Comparison of ENCODE assay signal across 27 mouse cellular contexts in genomic region chr1:12120926-12121325, GRCm38 (mm10).
A peak's percentile ranks its signal among the peaks of the same experiment; 100 is the strongest.
DNase-seq lines count a peak whose midpoint lies in the region; ATAC-seq and TF ChIP-seq lines count a peak whose summit lies in the region.
"Had no signal": no experiment of that assay in that cellular context is flagged by ENCODE, and none has a peak within 500 bp of the region (broad histone marks: within the 10 kb centered on the region; RNA-seq: fewer than 3 reads in every experiment).

No protein-coding gene starts in this region.

- H3K4me3 ChIP-seq in heart, adult 2 months, result no peak overlapping the region
- no peak overlapping the region for H3K4me3 ChIP-seq in heart, postnatal 0 days (ENCODE audit: low read depth, low read length)
- no peak overlapping the region for H3K4me3 ChIP-seq in heart, embryonic 12.5 days
- H3K4me3 ChIP-seq: embryonic facial prominence, embryonic 10.5 days; embryonic facial prominence, embryonic 13.5 days; erythroblast, embryonic 14.5 days; forebrain, embryonic 12.5 days; forebrain, embryonic 15.5 days; heart, embryonic 10.5 days; hindbrain, embryonic 12.5 days; hindbrain, embryonic 15.5 days had no signal

- DNase-seq in heart, adult 11 months, result peak; percentile 83
- DNase-seq in heart, adult 2 months, result no peak
- peak; percentile 13 for DNase-seq in heart, postnatal 0 days (ENCODE audit: low spot score)
- peak; percentile 51 for DNase-seq in testis, postnatal 14 days (ENCODE audit: low spot score)
- DNase-seq in testis, postnatal 10 days (ENCODE audit: low spot score), result no peak
- DNase-seq: adrenal gland, adult 2 months; adrenal gland, postnatal 25 days; B cell, adult 2 months; cerebellum, adult 11-12 months; cerebellum, adult 8-10 months; cerebellum, postnatal 10 days; cerebellum, postnatal 36 days; embryo, embryonic 11 days; gastrocnemius, postnatal 25 days had no signal

- H3K79me2 ChIP-seq in heart, adult 2 months (replicated peaks; ENCODE audit: control insufficient read depth, insufficient read depth, low read length), result no peaks in the 10 kb centered on the region

- no peak for TF ChIP-seq POLR2A in heart, adult 2 months (IDR thresholded peaks at IDR 0.05; ENCODE audit: insufficient read depth, low read depth, low read length)

- TF ChIP-seq EP300 in heart, adult 2 months (IDR thresholded peaks at IDR 0.05; ENCODE audit: insufficient read depth, low read depth, low read length), result no peak
- no peak for TF ChIP-seq EP300 in heart, postnatal 0 days (IDR thresholded peaks at IDR 0.05; ENCODE audit: low read depth)

- intact Hi-C loops in heart, adult 2 months (cut with DNase I), result no loop called here

- H3K36me3 ChIP-seq in heart, adult 2 months (ENCODE audit: control insufficient read depth, insufficient read depth, low read length), result no peaks in the 10 kb centered on the region
- no peaks in the 10 kb centered on the region for H3K36me3 ChIP-seq in heart, postnatal 0 days (replicated peaks; ENCODE audit: control insufficient read depth, insufficient read depth, low read length)
- no peaks in the 10 kb centered on the region for H3K36me3 ChIP-seq in heart, embryonic 12.5 days
- H3K36me3 ChIP-seq: embryonic facial prominence, embryonic 10.5 days; embryonic facial prominence, embryonic 13.5 days; forebrain, embryonic 12.5 days; forebrain, embryonic 15.5 days; G1E; heart, embryonic 10.5 days; hindbrain, embryonic 12.5 days; hindbrain, embryonic 15.5 days had no signal

- H3K27me3 ChIP-seq in heart, adult 2 months (ENCODE audit: control insufficient read depth, insufficient read depth, low read length), result no peaks in the 10 kb centered on the region
- H3K27me3 ChIP-seq in heart, postnatal 0 days (ENCODE audit: control insufficient read depth, insufficient read depth, low read length), result no peaks in the 10 kb centered on the region
- no peaks in the 10 kb centered on the region for H3K27me3 ChIP-seq in heart, embryonic 12.5 days (replicated peaks)
- H3K27me3 ChIP-seq: CH12.LX; embryonic facial prominence, embryonic 13.5 days; forebrain, embryonic 12.5 days; forebrain, embryonic 15.5 days; hindbrain, embryonic 12.5 days; hindbrain, embryonic 15.5 days; Patski had no signal

- ATAC-seq in heart, postnatal 0 days (ENCODE audit: insufficient read depth, low read depth), result no peak
- ATAC-seq in heart, embryonic 12.5 days (ENCODE audit: insufficient number of reproducible peaks, low FRiP score), result no peak
- ATAC-seq: forebrain, embryonic 15.5 days; intestine, postnatal 0 days; Patski had no signal

- H3K4me1 ChIP-seq in heart, adult 2 months (ENCODE audit: control insufficient read depth, insufficient read depth, low read length), result no peaks in the 10 kb centered on the region
- H3K4me1 ChIP-seq in heart, postnatal 0 days (ENCODE audit: control insufficient read depth, insufficient read depth), result 0 out of 2 replicates have a peak, but pooled peaks cover 9% of the 10 kb centered on the region
- 0 out of 2 replicates have a peak, but pooled peaks cover 4% of the 10 kb centered on the region for H3K4me1 ChIP-seq in heart, embryonic 12.5 days (replicated peaks)
- H3K4me1 ChIP-seq: embryonic facial prominence, embryonic 10.5 days; embryonic facial prominence, embryonic 13.5 days; forebrain, embryonic 12.5 days; forebrain, embryonic 15.5 days; heart, embryonic 10.5 days; hindbrain, embryonic 12.5 days; hindbrain, embryonic 15.5 days had no signal

- no peak for TF ChIP-seq CTCF in heart, adult 2 months (IDR thresholded peaks at IDR 0.05)
- no peak for TF ChIP-seq CTCF in heart, postnatal 0 days (IDR thresholded peaks at IDR 0.05; ENCODE audit: low read depth)

- no peak overlapping the region for H3K4me2 ChIP-seq in heart, postnatal 0 days (ENCODE audit: low read depth, low read length)
- H3K4me2 ChIP-seq in heart, embryonic 12.5 days, result no peak overlapping the region
- H3K4me2 ChIP-seq: embryonic facial prominence, embryonic 13.5 days; forebrain, embryonic 12.5 days; forebrain, embryonic 15.5 days; hindbrain, embryonic 12.5 days; hindbrain, embryonic 15.5 days had no signal

- no peaks in the 10 kb centered on the region for H3K9me3 ChIP-seq in heart, postnatal 0 days (replicated peaks; ENCODE audit: control insufficient read depth, low read length)
- no peaks in the 10 kb centered on the region for H3K9me3 ChIP-seq in heart, embryonic 12.5 days (replicated peaks)
- H3K9me3 ChIP-seq: embryonic facial prominence, embryonic 10.5 days; embryonic facial prominence, embryonic 13.5 days; forebrain, embryonic 12.5 days; forebrain, embryonic 15.5 days; G1E; heart, embryonic 10.5 days; hindbrain, embryonic 12.5 days; hindbrain, embryonic 15.5 days had no signal

- WGBS in heart, adult 2 months, result 46% methylated on average over 7 of the region's 7 CpGs
- 35% methylated on average over 7 of the region's 7 CpGs for WGBS in heart, postnatal 0 days
- WGBS in heart, embryonic 12.5 days, result 42% methylated on average over 7 of the region's 7 CpGs

- no peak overlapping the region for H3K9ac ChIP-seq in heart, adult 2 months (ENCODE audit: low read depth, low read length)
- no peak overlapping the region for H3K9ac ChIP-seq in heart, postnatal 0 days (replicated peaks; ENCODE audit: low read depth, low read length)
- H3K9ac ChIP-seq in heart, embryonic 12.5 days, result no peak overlapping the region
- H3K9ac ChIP-seq: embryonic facial prominence, embryonic 13.5 days; forebrain, embryonic 12.5 days; forebrain, embryonic 15.5 days; hindbrain, embryonic 12.5 days; hindbrain, embryonic 15.5 days had no signal

- H3K27ac ChIP-seq in heart, adult 2 months, result no peak overlapping the region
- no peak overlapping the region for H3K27ac ChIP-seq in heart, postnatal 0 days (ENCODE audit: low read depth)
- H3K27ac ChIP-seq in heart, embryonic 12.5 days (ENCODE audit: poor library complexity, severe bottlenecking), result no peak overlapping the region
- H3K27ac ChIP-seq: embryonic facial prominence, embryonic 10.5 days; embryonic facial prominence, embryonic 13.5 days; forebrain, embryonic 12.5 days; forebrain, embryonic 15.5 days; heart, embryonic 10.5 days; hindbrain, embryonic 12.5 days; hindbrain, embryonic 15.5 days had no signal

Comparison
In these comparisons a context has a peak if more than half of its experiments do, and no peak if none do; other contexts are left out.
1. DNase-seq: peak in heart, adult 11 months (single experiment), heart, postnatal 0 days (single experiment) and testis, postnatal 14 days (single experiment); none in heart, adult 2 months (0 of 2) and testis, postnatal 10 days (single experiment).